Mouse (Mus musculus): ENCODE measurements around the gene Aunip. TPM values are rescaled to one million over a fixed set of nuclear protein-coding genes. Genes with fewer than 3 reads are reported as not detected.

Aunip gene
- total RNA-seq, 2 experiments from 2014 or later: 0.88 to 1.0 TPM

DNA sequence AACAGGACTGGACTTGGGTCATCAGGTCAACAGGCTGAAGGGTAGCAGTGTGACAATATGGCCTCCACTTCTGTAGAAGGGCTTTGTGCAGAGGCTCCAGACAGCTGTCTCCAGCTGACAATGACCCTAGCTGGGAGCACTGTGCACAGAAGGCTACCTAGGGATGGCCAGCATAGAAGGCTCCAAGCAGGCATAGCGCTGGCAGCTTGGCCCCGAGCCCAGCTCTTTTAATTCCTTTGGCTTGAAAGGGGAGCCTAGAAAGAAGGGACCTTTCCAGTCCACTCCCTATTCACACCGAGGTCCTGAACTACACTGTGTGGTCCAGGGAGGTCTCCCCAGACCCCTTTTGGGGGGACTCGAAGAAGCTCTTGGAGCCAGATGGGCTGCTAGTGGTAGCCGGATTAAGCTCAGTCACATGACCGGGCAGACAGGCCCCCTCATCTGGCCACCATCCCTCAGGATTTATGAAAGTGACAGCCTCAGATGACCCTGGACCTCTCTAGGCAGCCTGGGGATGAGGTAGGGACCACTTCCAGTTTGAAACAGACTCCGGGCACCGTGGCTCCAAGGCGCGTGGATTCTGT lies 28.3 kb downstream of the Aunip start:
- no peak for DNase-seq (ENCODE audit: extremely low spot score in 1 of 2, low spot score in 2 of 2)
- intact Hi-C loops (cut with DNase I): no loop called here

DNA sequence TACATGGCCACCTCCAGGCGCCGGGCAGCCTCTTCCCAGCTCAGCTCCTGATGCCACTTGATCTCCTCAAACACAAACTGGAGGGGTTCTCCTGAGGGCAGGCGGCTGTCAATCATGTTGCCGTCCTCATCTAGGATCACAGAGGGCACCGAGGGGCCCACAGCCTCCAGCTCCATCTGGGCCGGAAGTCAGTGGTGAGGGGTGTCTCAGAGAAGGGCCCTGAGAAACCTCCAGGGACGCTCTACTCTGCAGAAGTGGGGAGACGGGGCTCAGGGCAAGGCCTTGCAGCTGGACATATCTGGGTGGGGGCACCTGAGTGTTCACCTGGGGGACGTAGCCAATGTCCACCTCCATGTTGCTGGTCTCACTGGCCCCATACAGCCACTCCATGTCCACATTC lies 31.9 kb downstream of the Aunip start:
- intact Hi-C loops (cut with DNase I): loop anchor here (5.0 to 10.0 kb wide), 2 partner anchors 255 to 342 kb away; no protein-coding TSS in a partner anchor
- DNase-seq (ENCODE audit: extremely low spot score in 1 of 2, low spot score in 2 of 2): no peak

DNA sequence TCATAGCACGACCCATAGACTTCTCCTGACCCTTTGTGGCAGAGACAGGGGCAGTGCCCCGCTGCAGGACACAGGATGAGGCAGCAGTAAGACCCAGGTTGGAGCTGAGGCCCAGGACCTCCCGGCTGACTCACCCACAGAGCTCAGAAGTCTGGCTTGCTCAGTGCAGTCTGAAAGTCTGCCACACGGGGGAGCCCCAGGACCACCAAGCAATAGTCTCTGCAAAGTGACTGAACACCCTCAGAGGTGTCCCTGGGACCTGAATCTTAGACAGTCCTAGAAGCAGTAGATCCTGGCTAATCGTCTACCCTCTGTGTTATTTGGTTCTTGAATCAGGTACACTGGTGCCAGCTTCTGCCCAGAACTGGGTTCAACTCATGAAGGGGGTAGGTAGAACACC lies 32.5 kb downstream of the Aunip start:
- intact Hi-C loops (cut with DNase I): loop anchor here (5.0 to 10.0 kb wide), 2 partner anchors 254 to 342 kb away; no protein-coding TSS in a partner anchor

DNA sequence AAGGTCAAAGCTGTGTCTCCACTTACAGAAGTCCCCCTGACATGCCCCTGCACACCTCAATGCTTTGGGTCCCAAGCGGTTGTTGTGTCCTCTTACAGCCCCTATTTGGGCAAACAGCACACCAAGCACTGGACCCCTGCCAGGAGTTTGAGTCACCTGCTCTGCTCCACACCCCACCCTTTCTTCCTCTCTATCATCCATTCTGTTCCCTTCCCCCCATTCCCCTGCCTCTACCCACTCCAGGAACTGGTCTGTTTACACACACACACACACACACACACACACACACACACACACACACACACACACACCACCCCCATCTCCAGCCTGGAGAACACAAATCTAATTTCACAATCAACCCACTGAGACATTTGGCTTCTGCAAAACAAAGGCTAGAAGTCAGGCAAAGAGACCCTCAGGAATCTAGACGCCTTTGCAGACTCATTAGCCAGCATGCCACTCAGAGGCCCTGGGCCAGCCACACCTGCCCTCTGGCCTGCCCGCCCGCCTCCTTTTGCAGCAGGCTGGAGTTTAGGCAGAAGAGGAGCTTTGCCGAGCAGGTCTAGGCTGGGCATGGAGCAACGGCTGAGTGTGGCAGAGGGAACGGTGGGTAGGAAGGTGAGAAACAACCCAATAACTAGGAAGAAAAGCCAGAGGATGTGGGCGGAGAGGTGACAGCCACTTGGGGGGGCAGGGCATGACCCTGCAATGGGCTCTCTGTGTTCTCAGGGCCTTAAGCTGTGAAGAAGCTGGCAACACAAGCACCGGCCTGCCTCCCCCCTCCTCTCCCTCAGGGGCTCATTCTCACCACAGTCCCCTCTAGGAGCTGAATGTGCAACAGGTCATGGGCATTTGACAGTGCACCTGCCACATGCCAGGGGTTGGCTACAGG lies 36.3 kb downstream of the Aunip start:
- intact Hi-C loops (cut with DNase I): loop anchor here (10.0 kb wide), 1 partner anchor 338 kb away; no protein-coding TSS in a partner anchor
- DNase-seq (ENCODE audit: extremely low spot score in 1 of 2, low spot score in 2 of 2): no peak

More for the DNA sequence above, 32.5 kb downstream of the Aunip start:
- peak; percentile 84 to 89 for DNase-seq (ENCODE audit: extremely low spot score in 1 of 2, low spot score in 2 of 2)

DNA sequence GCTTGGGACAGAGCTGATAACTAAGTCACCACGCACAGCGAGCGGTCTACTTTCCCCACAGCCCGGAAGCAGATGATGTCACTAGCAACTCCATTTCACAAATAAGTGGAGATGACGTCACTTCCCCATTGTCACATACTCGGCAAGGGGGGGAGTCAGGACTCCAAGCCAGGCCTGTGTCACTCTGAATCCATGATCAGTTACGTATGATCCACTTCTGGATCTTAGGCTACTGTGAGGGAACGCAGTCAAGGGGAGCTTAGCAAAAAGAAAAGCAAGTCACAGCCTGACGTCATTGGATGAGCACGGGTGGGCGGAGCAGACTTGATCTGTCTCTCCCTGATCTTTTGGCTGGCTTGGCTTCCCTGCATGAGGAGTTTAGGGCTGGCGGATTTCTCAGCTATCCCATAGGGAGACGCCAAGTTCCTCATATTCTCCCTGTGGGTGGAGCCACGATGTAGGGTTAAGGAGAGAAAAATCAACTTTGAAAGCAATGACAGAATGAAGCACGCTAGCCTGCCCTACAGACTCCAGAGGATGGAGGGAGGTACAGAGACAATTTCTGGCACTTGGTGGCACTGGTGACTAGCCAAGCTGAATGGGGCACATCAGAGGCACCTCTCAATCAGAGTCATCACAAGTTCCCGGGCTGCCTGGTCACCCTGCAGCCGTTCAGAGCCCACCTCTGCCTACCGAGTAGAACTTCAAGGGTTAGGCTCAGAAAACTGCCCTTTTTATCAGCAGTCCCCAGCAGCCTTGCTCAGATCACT lies 37.6 kb downstream of the Aunip start:
- intact Hi-C loops (cut with DNase I): loop anchor here (10.0 kb wide), 1 partner anchor 336 kb away; no protein-coding TSS in a partner anchor
- no peak for DNase-seq (ENCODE audit: extremely low spot score in 1 of 2, low spot score in 2 of 2)

DNA sequence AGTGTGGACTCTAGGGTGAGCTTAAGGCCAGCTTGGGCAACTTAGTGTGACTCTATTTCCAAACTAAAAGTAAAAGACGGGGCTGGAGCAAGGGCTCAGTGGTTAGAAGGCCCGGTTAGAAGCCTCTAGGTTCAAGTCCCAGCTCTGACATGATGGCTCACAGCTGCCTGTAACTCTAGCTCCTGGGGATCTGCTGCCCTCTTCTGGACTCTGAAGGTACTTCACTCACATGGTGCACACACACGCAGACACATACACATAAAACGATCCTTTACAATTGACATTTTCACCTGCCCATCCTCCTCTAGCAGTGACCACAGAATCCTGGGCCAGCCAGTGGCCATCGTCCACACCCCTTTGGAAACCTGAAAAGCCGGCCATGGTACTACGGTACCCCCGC lies 39.1 kb downstream of the Aunip start:
- DNase-seq (ENCODE audit: extremely low spot score in 1 of 2, low spot score in 2 of 2): no peak
- intact Hi-C loops (cut with DNase I): loop anchor here (5.0 to 10.0 kb wide), 2 partner anchors 152 to 335 kb away; partner anchors contain the start of gene Man1c1

DNA sequence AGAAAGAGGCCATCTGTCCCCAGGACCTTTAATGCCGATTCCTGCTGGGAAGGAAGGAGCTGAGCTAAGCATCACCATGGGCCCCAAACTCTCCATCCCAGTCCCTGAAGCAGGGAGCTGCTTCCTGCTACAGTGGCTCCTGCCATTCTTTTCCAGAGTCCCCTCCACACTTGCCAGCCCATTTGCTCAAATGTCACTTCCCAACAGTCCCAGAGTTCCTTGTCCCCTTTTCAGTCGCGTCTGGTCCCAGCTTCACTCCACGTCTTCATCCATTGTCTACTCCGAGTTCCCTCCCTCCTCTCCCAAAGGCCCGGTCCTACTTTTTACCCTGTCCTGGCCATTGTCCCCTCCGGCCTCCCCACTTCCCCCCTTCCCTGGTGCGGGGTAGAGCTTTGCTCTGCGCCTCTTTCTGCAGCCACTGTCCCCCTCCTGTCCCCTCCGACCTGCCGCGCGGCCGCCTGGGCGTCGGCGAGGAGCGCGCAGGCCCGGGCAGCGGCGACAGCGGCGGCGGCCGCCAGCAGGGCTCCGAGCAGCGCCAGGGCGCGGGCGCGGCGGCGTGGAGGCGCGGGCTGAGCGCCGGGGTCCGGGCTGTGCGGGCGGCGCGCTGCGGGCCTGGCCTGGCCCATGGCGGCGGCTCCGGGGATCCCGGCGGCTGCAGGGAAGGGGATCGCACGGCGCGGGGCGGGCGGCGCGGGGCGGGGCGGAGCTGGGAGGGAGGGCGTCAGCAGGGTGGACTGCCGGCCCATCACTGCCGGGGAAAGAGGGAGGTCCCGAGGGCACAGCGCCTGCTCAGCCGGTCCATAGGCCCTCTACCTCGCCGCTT lies 40.9 kb downstream of the Aunip start, which contains the start of gene Selenon:
TSS of gene Selenon (minus strand) at position 673 of the 823 bp plus-strand sequence.
- intact Hi-C loops (cut with DNase I): loop anchor here (5.0 kb wide), 1 partner anchor 151 kb away; the partner anchor contains the start of gene Man1c1
- peak in 1 of 2 experiments; percentile 86 for DNase-seq (ENCODE audit: extremely low spot score in 1 of 2, low spot score in 2 of 2)

DNA sequence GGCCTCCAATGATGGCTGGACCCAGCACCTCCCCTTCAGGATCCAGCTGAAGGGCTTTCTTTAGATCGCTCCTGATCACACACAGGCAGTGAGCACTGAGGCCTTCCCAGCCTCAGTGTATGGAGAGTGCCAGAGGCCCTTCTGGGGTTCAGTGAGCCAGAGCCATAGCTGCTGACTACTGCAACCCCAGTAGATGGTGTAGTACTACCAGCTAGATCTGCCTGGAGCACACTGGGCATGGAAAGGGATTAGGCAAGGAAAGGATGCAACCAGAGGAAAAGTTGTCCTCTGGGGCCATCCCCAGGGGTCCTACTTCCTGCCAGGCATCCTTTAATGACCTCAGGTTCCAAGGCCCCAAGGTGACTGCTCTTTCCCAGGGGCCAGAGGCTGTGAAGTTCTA lies 42.8 kb downstream of the Aunip start:
- intact Hi-C loops (cut with DNase I): loop anchor here (5.0 kb wide), 1 partner anchor 149 kb away; the partner anchor contains the start of gene Man1c1

DNA sequence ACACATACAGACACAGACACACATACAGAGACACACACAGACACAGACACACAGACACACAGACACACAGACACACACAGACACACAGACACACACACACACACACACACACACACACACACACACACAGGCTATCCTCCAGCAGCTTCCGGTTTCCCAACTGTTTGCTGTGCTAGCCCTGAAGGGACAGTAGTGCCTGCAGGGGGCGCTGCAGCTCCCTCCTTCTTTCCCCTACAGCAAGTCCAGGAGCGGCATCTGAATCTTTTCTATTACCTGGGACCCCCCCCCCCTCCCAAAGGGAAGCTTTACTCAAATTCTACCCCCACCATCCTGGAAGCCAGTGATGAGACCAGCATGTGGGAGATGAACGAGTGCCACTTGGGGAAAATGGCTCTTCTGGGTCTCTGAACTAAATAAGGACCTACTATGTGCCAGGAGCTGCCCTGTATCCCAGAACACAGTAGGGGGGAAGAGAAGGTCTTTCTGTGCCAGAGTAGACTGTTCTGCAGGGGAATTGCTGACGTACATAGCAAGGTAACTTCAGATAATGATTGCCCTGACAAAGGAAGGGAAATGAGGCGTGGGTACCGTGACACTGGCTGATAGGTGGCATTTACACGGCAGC lies 45.3 kb downstream of the Aunip start:
- DNase-seq (ENCODE audit: extremely low spot score in 1 of 2, low spot score in 2 of 2): peak in 1 of 2 experiments; percentile 79
- intact Hi-C loops (cut with DNase I): no loop called here

More for the DNA sequence above, 42.8 kb downstream of the Aunip start:
- no peak for DNase-seq (ENCODE audit: extremely low spot score in 1 of 2, low spot score in 2 of 2)

DNA sequence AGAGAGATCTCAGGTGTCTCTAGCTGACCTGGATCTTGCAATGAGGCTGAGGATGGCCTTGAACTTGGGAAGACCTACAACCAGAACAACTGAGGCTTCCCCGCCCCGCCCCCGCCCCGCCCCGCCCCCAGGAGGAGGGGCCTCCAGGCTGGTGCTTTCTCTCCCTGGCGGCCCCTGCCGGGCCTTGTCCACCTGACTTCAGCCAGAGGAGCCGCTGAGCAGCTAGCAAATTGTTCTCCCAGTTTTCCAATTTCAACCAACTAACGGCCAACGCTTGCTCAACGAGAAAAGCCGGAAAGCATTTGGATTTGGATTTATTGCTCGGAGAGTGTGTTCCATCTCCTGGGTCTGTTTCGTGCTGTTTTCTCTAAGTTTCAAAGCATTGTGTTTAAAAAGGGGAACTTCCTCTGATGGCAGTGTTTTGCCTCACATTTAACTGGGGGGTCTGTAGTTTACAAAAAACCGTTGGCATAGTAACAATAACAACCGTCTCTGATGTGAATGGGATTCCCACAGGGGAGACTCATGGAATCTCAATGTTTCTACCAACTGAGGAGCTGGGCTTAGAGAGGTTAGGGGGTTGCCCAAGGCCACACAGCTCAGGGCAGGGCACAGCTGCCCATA lies 46.9 kb downstream of the Aunip start:
- DNase-seq (ENCODE audit: extremely low spot score in 1 of 2, low spot score in 2 of 2): no peak
- intact Hi-C loops (cut with DNase I): no loop called here

DNA sequence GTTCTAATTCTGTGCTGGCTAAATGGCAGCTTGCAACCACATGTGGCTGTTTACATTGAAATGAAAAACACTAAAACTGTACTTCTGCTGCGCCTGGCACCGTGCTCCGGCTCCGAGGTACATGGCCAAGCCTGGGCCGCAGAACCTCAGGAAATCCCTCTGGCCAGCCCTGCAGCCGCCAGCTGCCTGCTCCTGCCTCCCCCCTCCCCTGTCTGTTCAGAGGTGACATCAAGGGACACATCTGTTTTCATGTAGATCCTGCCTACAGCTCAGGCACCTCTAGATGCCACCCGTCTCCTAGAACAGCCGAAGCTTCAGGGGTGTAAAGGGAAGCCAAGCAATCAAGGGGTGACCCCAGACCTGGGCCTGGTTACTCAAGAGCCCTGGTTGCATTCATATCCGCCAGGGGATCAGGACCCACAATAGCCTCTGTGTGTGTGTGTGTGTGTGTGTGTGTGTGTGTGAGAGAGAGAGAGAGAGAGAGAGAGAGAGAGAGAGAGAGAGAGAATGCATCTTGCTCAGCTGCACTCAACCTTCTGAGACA lies 47.8 kb downstream of the Aunip start:
- DNase-seq (ENCODE audit: extremely low spot score in 1 of 2, low spot score in 2 of 2): no peak
- intact Hi-C loops (cut with DNase I): no loop called here

DNA sequence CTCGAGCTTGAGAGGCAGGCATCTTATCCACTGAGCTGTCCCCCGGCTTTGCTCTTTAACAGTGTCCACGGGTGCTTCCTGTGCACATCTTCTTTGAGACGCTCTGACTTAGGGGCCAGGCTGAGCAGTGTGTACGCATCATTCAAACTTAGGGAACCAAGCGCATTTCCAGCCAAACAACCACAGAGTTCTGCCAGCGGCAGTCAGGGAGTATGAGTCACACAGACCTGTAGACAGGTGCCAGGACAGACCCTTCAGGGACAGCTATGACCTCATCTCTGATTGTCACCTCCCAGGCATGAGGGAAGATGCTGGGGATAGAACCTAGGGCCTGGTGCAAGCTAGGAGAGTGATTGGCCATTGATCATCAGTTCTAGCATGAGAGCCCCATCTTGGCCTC lies 48.4 kb downstream of the Aunip start:
- intact Hi-C loops (cut with DNase I): no loop called here
- no peak for DNase-seq (ENCODE audit: extremely low spot score in 1 of 2, low spot score in 2 of 2)

DNA sequence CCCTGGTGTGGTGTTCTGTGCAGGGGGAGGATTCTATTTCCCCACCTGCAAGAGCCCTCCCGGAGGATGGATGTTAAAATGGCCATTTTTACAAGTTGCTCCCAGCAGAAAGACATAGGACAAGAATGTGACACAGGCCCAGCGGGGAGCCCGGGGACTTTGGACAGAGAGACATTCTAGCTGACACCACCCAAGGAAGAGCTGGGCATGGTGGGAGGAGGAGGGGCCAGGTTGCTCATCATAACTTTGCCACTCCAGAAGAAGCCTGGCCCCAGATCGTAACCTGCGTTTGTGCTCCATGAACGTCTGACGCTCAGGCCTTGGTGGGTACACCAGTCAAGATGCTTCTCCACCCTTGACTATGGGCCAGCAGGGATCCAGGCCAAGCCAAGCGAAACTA lies 49.9 kb downstream of the Aunip start:
- intact Hi-C loops (cut with DNase I): no loop called here
- DNase-seq (ENCODE audit: extremely low spot score in 1 of 2, low spot score in 2 of 2): no peak

DNA sequence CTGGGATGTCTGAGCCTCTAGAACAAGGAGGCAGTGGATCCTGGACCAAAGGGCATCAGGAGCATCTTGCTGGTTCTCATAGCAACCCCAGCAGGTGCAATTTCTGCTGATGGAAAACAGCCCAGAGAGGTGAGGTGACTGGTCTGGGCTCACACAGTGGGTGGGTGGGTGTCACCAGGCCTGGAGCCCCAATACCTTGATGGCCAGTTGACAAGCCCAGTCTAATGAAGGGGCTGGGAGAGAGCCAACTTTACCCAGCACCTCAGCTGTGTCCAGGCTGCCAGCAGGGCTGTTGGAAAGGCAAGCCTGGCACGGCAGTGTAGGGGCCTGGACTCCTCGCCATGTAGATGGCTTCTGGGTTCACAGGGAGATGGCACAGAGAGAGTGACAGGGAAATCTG lies 51.2 kb downstream of the Aunip start:
- intact Hi-C loops (cut with DNase I): no loop called here
- DNase-seq (ENCODE audit: extremely low spot score in 1 of 2, low spot score in 2 of 2): no peak

DNA sequence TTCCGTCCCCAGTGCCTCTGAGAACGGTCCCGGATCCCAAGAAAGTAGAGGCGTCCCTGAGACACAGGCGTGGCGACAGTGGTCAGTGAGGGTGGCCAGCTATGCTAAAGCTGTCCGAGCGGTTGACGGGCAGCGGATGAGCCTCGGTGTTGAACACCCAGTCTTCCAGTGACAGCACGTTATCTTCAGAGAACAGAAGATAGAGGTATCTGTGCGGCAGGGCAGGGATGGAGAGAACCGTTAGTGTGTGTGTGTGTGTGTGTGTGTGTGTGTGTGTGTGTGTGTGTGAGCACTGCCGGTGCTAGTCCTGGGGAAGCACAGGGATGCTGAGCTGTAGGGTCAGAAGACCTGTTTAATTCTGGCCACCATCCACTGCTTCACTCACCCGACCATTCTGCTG lies 52.8 kb downstream of the Aunip start:
- intact Hi-C loops (cut with DNase I): no loop called here

DNA sequence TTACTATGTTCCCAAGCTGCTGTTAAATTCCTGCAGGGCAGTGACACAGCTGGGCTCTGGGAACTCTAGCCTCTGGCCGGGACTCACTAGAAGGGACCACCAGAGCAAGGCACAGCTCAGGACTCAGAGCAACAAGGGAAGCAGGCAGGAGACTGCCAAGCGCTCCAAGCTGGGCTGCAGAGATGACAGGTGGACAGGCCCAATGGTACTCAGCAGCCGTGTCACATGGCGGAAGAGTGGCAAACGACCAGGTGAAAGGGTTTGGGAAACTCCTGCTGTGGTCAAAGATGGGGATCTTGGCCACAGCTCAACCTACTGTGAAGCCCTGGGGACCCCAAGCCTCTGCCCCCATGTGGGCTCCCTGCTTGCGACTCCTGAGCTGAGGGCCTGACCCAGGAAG lies 53.3 kb downstream of the Aunip start:
- intact Hi-C loops (cut with DNase I): no loop called here
- DNase-seq (ENCODE audit: extremely low spot score in 1 of 2, low spot score in 2 of 2): no peak

More for the DNA sequence above, 52.8 kb downstream of the Aunip start:
- DNase-seq (ENCODE audit: extremely low spot score in 1 of 2, low spot score in 2 of 2): no peak

All from left cerebral cortex, postnatal 10 days (tissue).